In the genomic region with DNA sequence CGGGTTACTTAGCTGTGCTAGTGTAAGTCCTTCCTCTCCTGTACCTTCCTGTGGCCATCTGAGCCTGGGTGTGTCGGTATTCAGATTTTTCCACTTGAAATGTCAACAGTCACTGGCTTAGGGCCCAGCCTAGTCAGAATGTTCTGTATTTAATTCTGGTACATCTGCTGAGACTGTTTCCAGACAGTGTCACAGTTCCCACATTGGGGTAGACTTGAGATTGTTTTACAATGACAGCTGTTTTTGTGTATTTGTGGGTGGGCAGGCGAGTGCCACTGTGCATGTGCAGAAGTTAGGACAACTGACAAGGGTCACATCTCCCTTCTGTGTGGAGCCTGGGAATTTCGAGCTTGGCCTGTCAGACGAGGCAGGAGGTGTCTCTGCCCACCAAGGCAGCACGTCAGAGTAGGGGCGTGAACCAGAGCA, we compare ENCODE assay signal across 8 mouse cellular contexts. TPM values are rescaled to one million over a fixed set of nuclear protein-coding genes. Genes with fewer than 3 reads are reported as not detected.
DNase-seq lines count a peak whose midpoint lies in the region; TF ChIP-seq lines count a peak whose summit lies in the region.

No protein-coding gene starts in this region.

- H3K4me1 ChIP-seq in small intestine, adult 2 months (ENCODE audit: control insufficient read depth, insufficient read depth, insufficient read length, low read length), result peaks cover 19% of the 10 kb centered on the region; the same call in 1 of the 2 replicates

- H3K27me3 ChIP-seq in small intestine, adult 2 months (ENCODE audit: control insufficient read depth, insufficient read depth, low read length), result no peaks in the 10 kb centered on the region

- intact Hi-C loops in left cerebral cortex, postnatal 25 days (cut with DNase I), result loop anchor here (5.0 kb wide), 2 partner anchors 42 to 107 kb away; a partner anchor contains a TSS

- no peak for TF ChIP-seq POLR2A in small intestine, adult 2 months (IDR thresholded peaks at IDR 0.05; ENCODE audit: low read depth, low read length)

- H3K4me3 ChIP-seq in small intestine, adult 2 months (ENCODE audit: low read depth, low read length), result no peak overlapping the region

- TF ChIP-seq CTCF in small intestine, adult 2 months (IDR thresholded peaks at IDR 0.05; ENCODE audit: extremely low read depth, insufficient read length, insufficient replicate concordance, low read depth, low read length), result no peak

- peak; percentile 84 for DNase-seq in gastrocnemius, adult 18-20 months (ENCODE audit: low spot score)
- no peak for DNase-seq in gastrocnemius, postnatal 10 days
- DNase-seq in 3T3-L1 (ENCODE audit: low read depth, low spot score), result peak; percentile 62
- DNase-seq in gastrocnemius, postnatal 25 days, result peak; percentile 73
- peak; percentile 54 to 80 for DNase-seq in left cerebral cortex, postnatal 25 days (ENCODE audit: low spot score in 2 of 2)
- no peak for DNase-seq in thymus, postnatal 25 days
- no peak for DNase-seq in cerebellum, adult 8-10 months

- WGBS in small intestine, adult 2 months, result 54% methylated on average over 7 of the region's 7 CpGs

- H3K27ac ChIP-seq in small intestine, adult 2 months (ENCODE audit: insufficient read depth, low read depth, low read length), result peak overlapping the region; percentile 48

- no peaks in the 10 kb centered on the region for H3K36me3 ChIP-seq in small intestine, adult 2 months (ENCODE audit: control insufficient read depth, insufficient read depth, low read length)

RNA-seq across cellular contexts. Expression of a gene that starts 2.5 kb away (rescaled TPM):
- 100 to 1,000 TPM in 1 of 2 experiments, 10 to 100 TPM in 1; 96.1 to 101 TPM for total RNA-seq in gastrocnemius, adult 18-20 months (2021)
- total RNA-seq in gastrocnemius, postnatal 10 days (2021), result 10 to 100 TPM; 81.3 to 85.4 TPM
- 10 to 100 TPM; 81.7 to 84.9 TPM for total RNA-seq in gastrocnemius, postnatal 25 days (2021)
- 10 to 100 TPM; 43.7 to 51.3 TPM for total RNA-seq in left cerebral cortex, postnatal 25 days (2021)
- polyA plus RNA-seq in small intestine, adult 2 months (2012; rRNA removed), result 16.5 and 20.9 TPM in 2 replicates

RNA-seq across cellular contexts. Expression of a gene that starts 18.6 kb away (rescaled TPM):
- 10 to 100 TPM in 1 of 2 experiments, 1 to 10 TPM in 1; 8.6 to 11.4 TPM for total RNA-seq in gastrocnemius, adult 18-20 months (2021)
- total RNA-seq in gastrocnemius, postnatal 10 days (2021), result 10 to 100 TPM in 1 of 2 experiments, 1 to 10 TPM in 1; 10.0 to 11.4 TPM
- 1 to 10 TPM; 6.5 to 7.4 TPM for total RNA-seq in gastrocnemius, postnatal 25 days (2021)
- total RNA-seq in left cerebral cortex, postnatal 25 days (2021), result 10 to 100 TPM; 14.2 to 16.3 TPM
- polyA plus RNA-seq in small intestine, adult 2 months (2012; rRNA removed), result not detected in 2 replicates

RNA-seq across cellular contexts. Expression of a gene that starts 18.7 kb away (rescaled TPM):
- total RNA-seq in gastrocnemius, adult 18-20 months (2021), result 10 to 100 TPM; 44.5 to 47.4 TPM
- total RNA-seq in gastrocnemius, postnatal 10 days (2021), result 10 to 100 TPM; 64.5 to 65.3 TPM
- 10 to 100 TPM; 32.8 to 36.7 TPM for total RNA-seq in gastrocnemius, postnatal 25 days (2021)
- total RNA-seq in left cerebral cortex, postnatal 25 days (2021), result 100 to 1,000 TPM; 133 to 140 TPM
- 129 and 254 TPM in 2 replicates for polyA plus RNA-seq in small intestine, adult 2 months (2012; rRNA removed)

RNA-seq across cellular contexts. Expression of a gene that starts 43.1 kb away (rescaled TPM):
- 10 to 100 TPM; 23.0 to 33.6 TPM for total RNA-seq in gastrocnemius, adult 18-20 months (2021)
- total RNA-seq in gastrocnemius, postnatal 10 days (2021), result 10 to 100 TPM; 70.2 to 71.3 TPM
- total RNA-seq in gastrocnemius, postnatal 25 days (2021), result 10 to 100 TPM; 26.1 to 29.1 TPM
- total RNA-seq in left cerebral cortex, postnatal 25 days (2021), result 10 to 100 TPM; 71.0 to 87.6 TPM
- polyA plus RNA-seq in small intestine, adult 2 months (2012; rRNA removed), result 82.9 and 176 TPM in 2 replicates

Comparison
In these comparisons a context has a peak if more than half of its experiments do, and no peak if none do; other contexts are left out.
1. DNase-seq: peak in gastrocnemius, adult 18-20 months (single experiment), 3T3-L1 (single experiment), gastrocnemius, postnatal 25 days (single experiment) and left cerebral cortex, postnatal 25 days (2 of 2); none in gastrocnemius, postnatal 10 days (single experiment), thymus, postnatal 25 days (single experiment) and cerebellum, adult 8-10 months (single experiment).